Mouse (Mus musculus) T-helper 1 cell (primary cell): ENCODE measurements around the gene Mrc2.

ENCODE experiments used
- in situ Hi-C: fragments of 300-600 bp; cut with MboI, MseI; formaldehyde crosslinking; loops from one replicate; pipeline ENCODE4 v1.15.1; 2025; ENCODE audit warnings: high pct_unique_total_duplicates

The Mrc2 gene

DNA sequence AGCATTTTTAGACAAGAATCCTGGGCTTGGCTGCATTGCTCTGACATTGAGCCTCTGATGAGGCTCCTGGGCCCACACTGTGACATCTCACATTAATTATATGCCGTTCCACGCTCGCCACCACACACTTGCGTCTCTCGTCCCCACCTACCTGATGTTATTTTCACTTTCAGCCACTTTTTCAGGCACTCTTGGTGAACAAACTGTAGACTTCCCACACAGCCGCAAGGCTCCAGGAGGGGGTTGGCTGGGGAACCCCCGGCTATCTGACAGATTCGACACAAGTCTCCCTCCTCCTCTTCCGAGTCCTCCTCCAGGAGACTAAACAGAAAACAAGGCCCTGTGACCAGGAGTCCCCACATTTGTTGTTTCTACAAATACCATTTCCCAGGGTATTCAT lies 92.8 kb downstream of the Mrc2 start:
- in situ Hi-C loops = loop anchor here (10.0 kb wide), 1 partner anchor 1820 kb away; no protein-coding TSS in a partner anchor

DNA sequence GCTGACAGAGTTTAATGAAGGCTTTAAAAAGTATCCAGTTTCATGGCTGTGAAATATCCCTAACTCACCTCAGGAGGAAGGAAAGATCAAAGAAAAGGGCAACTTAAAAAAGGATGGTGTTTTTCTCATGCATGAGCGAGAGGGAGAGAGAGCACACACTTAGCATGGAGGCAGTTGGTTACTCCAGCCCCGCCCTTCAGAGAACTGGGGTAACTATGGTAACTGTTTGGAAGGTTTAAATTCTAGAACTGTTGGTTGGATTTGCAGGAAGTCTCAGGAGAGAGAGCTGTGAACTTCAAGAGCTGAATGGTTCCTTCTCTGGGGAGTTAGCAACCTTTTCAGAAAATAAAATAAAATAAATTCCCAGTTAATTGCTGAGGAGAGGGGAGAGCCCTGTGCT lies 96.2 kb downstream of the Mrc2 start:
- in situ Hi-C loops = loop anchor here (10.0 kb wide), 1 partner anchor 1824 kb away; no protein-coding TSS in a partner anchor

DNA sequence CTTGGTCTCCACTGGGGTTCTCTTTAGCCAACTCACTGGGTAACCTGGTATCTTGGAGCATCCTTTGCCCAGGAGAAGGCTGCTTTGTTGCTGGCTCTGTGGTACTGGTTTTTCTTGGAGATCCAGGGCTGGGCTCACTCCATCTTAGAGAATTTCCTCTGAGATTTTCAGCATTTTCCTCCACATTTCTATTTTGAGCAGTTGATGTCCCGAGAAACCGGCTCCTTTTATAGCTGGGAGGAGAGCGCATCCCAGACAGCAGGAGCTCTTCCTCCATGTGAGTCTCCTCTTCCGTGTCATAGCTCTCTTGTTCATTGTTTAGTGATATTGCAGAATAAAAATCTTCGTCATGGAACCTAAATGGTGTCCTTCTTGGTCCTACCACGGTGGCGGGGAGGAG lies 97.8 kb downstream of the Mrc2 start:
- in situ Hi-C loops = loop anchor here (10.0 kb wide), 1 partner anchor 1845 kb away; no protein-coding TSS in a partner anchor
